Mouse (Mus musculus): Measurements from ENCODE around the gene Dbp.

- TF ChIP-seq EP300 (IDR thresholded peaks at IDR 0.05; ENCODE audit: low read depth in 1 of 2, low read length in 2 of 2) (no peak), POLR2A (IDR thresholded peaks at IDR 0.05; ENCODE audit: control insufficient read depth in 1 of 2, insufficient read depth in 1 of 2, low read depth in 1 of 2, low read length in 2 of 2, poor library complexity in 1 of 2) (no peak), MEF2A (IDR thresholded peaks at IDR 0.05; ENCODE audit: extremely low read depth, insufficient replicate concordance, low read depth, low read length, poor library complexity, severe bottlenecking) (no peak), GABPA (IDR thresholded peaks at IDR 0.05; ENCODE audit: low read depth, low read length) (no peak), CTCF (IDR thresholded peaks at IDR 0.05 in 2 of 3, conservative IDR thresholded peaks at IDR 0.05 in 1 of 3; ENCODE audit: control insufficient read depth in 1 of 3, insufficient read depth in 1 of 3, low read depth in 2 of 3, low read length in 3 of 3, poor library complexity in 1 of 3, severe bottlenecking in 1 of 3) (no peak), GATA1 (IDR thresholded peaks at IDR 0.05; ENCODE audit: low read depth, low read length) (no peak), TAL1 (IDR thresholded peaks at IDR 0.05; ENCODE audit: low read length) (no peak)
These were observed 7.3 kb downstream of the Dbp start for GRCm38 (mm10) chr7:45712022-45712757.
